In the genomic region with DNA sequence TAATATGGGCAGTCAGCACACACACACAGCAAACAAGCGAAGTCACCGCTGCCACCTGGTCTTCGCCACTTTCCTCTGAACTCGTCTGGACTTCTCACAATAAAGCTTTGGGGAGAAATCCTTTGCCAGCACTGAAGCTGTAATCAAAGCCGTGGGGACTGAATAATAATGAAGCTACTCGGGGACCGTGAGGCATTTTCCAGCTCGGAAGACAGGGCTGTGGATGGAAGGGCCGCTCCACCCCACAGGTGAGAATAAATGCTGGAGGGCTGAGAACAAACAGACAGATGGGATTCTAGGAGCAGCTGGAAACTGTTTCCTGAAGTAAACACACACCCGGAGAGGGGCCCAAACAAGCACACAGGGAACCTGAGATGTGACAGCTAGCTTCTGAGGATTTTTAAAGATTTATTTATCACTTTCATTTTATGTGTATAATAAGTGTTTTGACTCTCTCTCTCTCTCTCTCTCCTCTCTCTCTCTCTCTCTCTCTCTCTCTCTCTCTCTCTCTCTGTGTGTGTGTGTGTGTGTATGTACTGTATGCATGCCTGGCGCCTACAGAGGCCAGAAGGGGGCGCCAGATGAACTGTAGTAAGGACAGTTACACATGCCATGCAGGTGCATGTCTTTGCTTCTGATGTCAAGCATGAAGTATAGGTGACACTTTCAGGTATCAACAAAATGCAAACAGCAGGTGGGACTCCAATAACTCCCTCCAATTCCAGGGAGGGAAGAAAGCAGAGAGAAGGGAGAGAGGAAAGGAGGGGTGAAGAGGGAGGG, we compare ENCODE assay signal across 16 mouse cellular contexts. TPM values are rescaled to one million over a fixed set of nuclear protein-coding genes. Genes with fewer than 3 reads are reported as not detected.
DNase-seq lines count a peak whose midpoint lies in the region; ATAC-seq and TF ChIP-seq lines count a peak whose summit lies in the region.
"Had no signal": no experiment of that assay in that cellular context is flagged by ENCODE, and none has a peak within 500 bp of the region (broad histone marks: within the 10 kb centered on the region; RNA-seq: fewer than 3 reads in every experiment).

No protein-coding gene starts in this region.

- no peak for TF ChIP-seq EP300 in MEL (IDR thresholded peaks at IDR 0.05; ENCODE audit: low read depth in 1 of 2, low read length in 2 of 2)

- 0 out of 2 replicates have a peak, but pooled peaks have one; percentile 29 for ATAC-seq in forebrain, embryonic 15.5 days (replicated peaks)
- ATAC-seq in forebrain, embryonic 12.5 days (ENCODE audit: low FRiP score), result no peak
- no peak for ATAC-seq in liver, embryonic 12.5 days
- no peak for ATAC-seq in megakaryocyte-erythroid progenitor cell, adult 5-6 weeks (replicated peaks; ENCODE audit: low FRiP score, low TSS enrichment, poor library complexity, severe bottlenecking)

- H3K79me2 ChIP-seq in liver, adult 2 months (ENCODE audit: control insufficient read depth, insufficient read depth, low read length), result peaks cover 3% of the 10 kb centered on the region; the same call in 1 of the 2 replicates
- no peaks in the 10 kb centered on the region for H3K79me2 ChIP-seq in MEL (ENCODE audit: control insufficient read depth, insufficient read depth, low read length, poor library complexity)

- no peaks in the 10 kb centered on the region for H3K27me3 ChIP-seq in forebrain, embryonic 15.5 days
- no peaks in the 10 kb centered on the region for H3K27me3 ChIP-seq in forebrain, embryonic 12.5 days
- H3K27me3 ChIP-seq in liver, adult 2 months (ENCODE audit: control insufficient read depth, insufficient read depth, low read length), result no peaks in the 10 kb centered on the region
- no peaks in the 10 kb centered on the region for H3K27me3 ChIP-seq in liver, embryonic 12.5 days (replicated peaks)
- no peaks in the 10 kb centered on the region for H3K27me3 ChIP-seq in MEL (ENCODE audit: control insufficient read depth in 1 of 2, insufficient read depth in 2 of 2, low read length in 2 of 2)
- H3K27me3 ChIP-seq: embryonic facial prominence, embryonic 15.5 days; heart, embryonic 12.5 days had no signal

- no peak overlapping the region for H3K27ac ChIP-seq in forebrain, embryonic 15.5 days (replicated peaks)
- H3K27ac ChIP-seq in forebrain, embryonic 12.5 days, result no peak overlapping the region
- H3K27ac ChIP-seq in liver, adult 2 months (replicated peaks; ENCODE audit: insufficient read depth, low read depth, low read length), result no peak overlapping the region
- H3K27ac ChIP-seq in liver, embryonic 12.5 days, result no peak overlapping the region
- no peak overlapping the region for H3K27ac ChIP-seq in MEL (ENCODE audit: control insufficient read depth, low read depth, low read length)
- H3K27ac ChIP-seq: embryonic facial prominence, embryonic 15.5 days had no signal

- no peak for DNase-seq in liver, adult 2 months (ENCODE audit: extremely low read depth, low read depth, low spot score)
- DNase-seq in A20 (ENCODE audit: low read depth, low spot score), result peak; percentile 66
- DNase-seq in MEL (ENCODE audit: low read depth, low spot score), result peak; percentile 40
- DNase-seq in urinary bladder, postnatal 36 days (ENCODE audit: low spot score in 2 of 2), result no peak
- DNase-seq: adrenal gland, postnatal 10 days; kidney, adult 8-10 months; thymus, adult 18-20 months had no signal

- no peak overlapping the region for H3K9ac ChIP-seq in forebrain, embryonic 15.5 days (replicated peaks)
- no peak overlapping the region for H3K9ac ChIP-seq in forebrain, embryonic 12.5 days
- H3K9ac ChIP-seq in liver, adult 2 months (ENCODE audit: low read depth, low read length), result no peak overlapping the region
- no peak overlapping the region for H3K9ac ChIP-seq in liver, embryonic 12.5 days
- H3K9ac ChIP-seq in MEL (ENCODE audit: control insufficient read depth, low read depth, low read length, poor library complexity, severe bottlenecking), result no peak overlapping the region
- H3K9ac ChIP-seq: embryonic facial prominence, embryonic 15.5 days; heart, embryonic 12.5 days had no signal

- 0 out of 2 replicates have a peak overlapping the region, but pooled peaks have one; percentile 15 for H3K4me2 ChIP-seq in forebrain, embryonic 15.5 days (replicated peaks)
- H3K4me2 ChIP-seq in forebrain, embryonic 12.5 days, result no peak overlapping the region
- H3K4me2 ChIP-seq in liver, embryonic 12.5 days, result no peak overlapping the region
- H3K4me2 ChIP-seq: embryonic facial prominence, embryonic 15.5 days; heart, embryonic 12.5 days had no signal

- no peaks in the 10 kb centered on the region for H3K36me3 ChIP-seq in forebrain, embryonic 15.5 days
- no peaks in the 10 kb centered on the region for H3K36me3 ChIP-seq in forebrain, embryonic 12.5 days (replicated peaks)
- H3K36me3 ChIP-seq in liver, adult 2 months (ENCODE audit: control insufficient read depth, insufficient read depth, low read length), result peaks cover 7% of the 10 kb centered on the region; the same call in 1 of the 2 replicates
- H3K36me3 ChIP-seq in liver, embryonic 12.5 days, result no peaks in the 10 kb centered on the region
- H3K36me3 ChIP-seq in MEL (ENCODE audit: control insufficient read depth in 1 of 2, insufficient read depth in 2 of 2, low read length in 2 of 2), result no peaks in the 10 kb centered on the region
- H3K36me3 ChIP-seq: embryonic facial prominence, embryonic 15.5 days; heart, embryonic 12.5 days; hindbrain, embryonic 10.5 days had no signal

- no peaks in the 10 kb centered on the region for H3K9me3 ChIP-seq in forebrain, embryonic 15.5 days
- no peaks in the 10 kb centered on the region for H3K9me3 ChIP-seq in forebrain, embryonic 12.5 days
- H3K9me3 ChIP-seq in liver, embryonic 12.5 days (replicated peaks), result 0 out of 2 replicates have a peak, but pooled peaks cover 4% of the 10 kb centered on the region
- H3K9me3 ChIP-seq in MEL (replicated peaks; ENCODE audit: insufficient read depth, low read length), result no peaks in the 10 kb centered on the region
- H3K9me3 ChIP-seq: embryonic facial prominence, embryonic 15.5 days; heart, embryonic 12.5 days had no signal

- TF ChIP-seq CTCF in liver, adult 2 months (IDR thresholded peaks at IDR 0.05; ENCODE audit: low read depth, low read length), result peak; percentile 46; the same call in 1 of the 2 replicates
- peak; percentile 19 to 58 (median 43); a peak in 4 of 6 replicates for TF ChIP-seq CTCF in MEL (IDR thresholded peaks at IDR 0.05 in 2 of 3, conservative IDR thresholded peaks at IDR 0.05 in 1 of 3; ENCODE audit: control insufficient read depth in 1 of 3, insufficient read depth in 1 of 3, low read depth in 2 of 3, low read length in 3 of 3, poor library complexity in 1 of 3, severe bottlenecking in 1 of 3)

- 35% methylated on average over 12 of the region's 12 CpGs for WGBS in forebrain, embryonic 15.5 days
- WGBS in forebrain, embryonic 12.5 days, result 54% methylated on average over 12 of the region's 12 CpGs
- 80% methylated on average over 12 of the region's 12 CpGs for WGBS in liver, adult 2 months
- 63% methylated on average over 12 of the region's 12 CpGs for WGBS in liver, embryonic 12.5 days (ENCODE audit: insufficient replicate concordance)

- TF ChIP-seq RAD21 in MEL (IDR thresholded peaks at IDR 0.05; ENCODE audit: low read depth, low read length), result peak; percentile 26

- peaks cover 21% of the 10 kb centered on the region for H3K4me1 ChIP-seq in forebrain, embryonic 15.5 days
- H3K4me1 ChIP-seq in forebrain, embryonic 12.5 days, result peaks cover 21% of the 10 kb centered on the region
- no peaks in the 10 kb centered on the region for H3K4me1 ChIP-seq in liver, adult 2 months (ENCODE audit: control insufficient read depth, insufficient read depth, low read length)
- no peaks in the 10 kb centered on the region for H3K4me1 ChIP-seq in liver, embryonic 12.5 days
- H3K4me1 ChIP-seq in MEL (ENCODE audit: control insufficient read depth in 1 of 2, insufficient read depth in 2 of 2, low read length in 2 of 2), result no peaks in the 10 kb centered on the region
- H3K4me1 ChIP-seq: heart, embryonic 12.5 days had no signal

- no peak for TF ChIP-seq POLR2A in liver, adult 2 months (IDR thresholded peaks at IDR 0.05; ENCODE audit: extremely low read depth, insufficient read depth, low read length)
- no peak for TF ChIP-seq POLR2A in MEL (IDR thresholded peaks at IDR 0.05; ENCODE audit: control insufficient read depth in 1 of 2, insufficient read depth in 1 of 2, low read depth in 1 of 2, low read length in 2 of 2, poor library complexity in 1 of 2)

- H3K4me3 ChIP-seq in forebrain, embryonic 15.5 days, result no peak overlapping the region
- H3K4me3 ChIP-seq in forebrain, embryonic 12.5 days (replicated peaks), result no peak overlapping the region
- no peak overlapping the region for H3K4me3 ChIP-seq in liver, adult 2 months (ENCODE audit: insufficient read depth, low read depth, low read length)
- H3K4me3 ChIP-seq in liver, embryonic 12.5 days, result no peak overlapping the region
- H3K4me3 ChIP-seq in MEL (ENCODE audit: control insufficient read depth in 1 of 2, insufficient read depth in 1 of 2, low read depth in 2 of 2, low read length in 2 of 2), result no peak overlapping the region
- H3K4me3 ChIP-seq: embryonic facial prominence, embryonic 15.5 days; heart, embryonic 12.5 days; hindbrain, embryonic 10.5 days; megakaryocyte, embryonic 14.5 days; myocyte had no signal

TF ChIP-seq in MEL, 35 proteins besides CTCF, POLR2A, EP300 and RAD21:
- TF ChIP-seq HCFC1 (IDR thresholded peaks at IDR 0.05; ENCODE audit: low read depth, low read length) (no peak), SMC3 (IDR thresholded peaks at IDR 0.05; ENCODE audit: low read depth, low read length) (peak; percentile 39), MAZ (IDR thresholded peaks at IDR 0.05; ENCODE audit: low read depth, low read length) (no peak), MYB (IDR thresholded peaks at IDR 0.05; ENCODE audit: low read depth, low read length) (no peak), MYC (IDR thresholded peaks at IDR 0.05; ENCODE audit: low read depth, low read length) (no peak)
TF ChIP-seq in MEL: peak in this region for 1.

RNA-seq across cellular contexts. Expression of gene Ankrd33b, which starts 46.7 kb away (rescaled TPM):
- 0.43 and 0.60 TPM in 2 replicates for polyA plus RNA-seq in forebrain, embryonic 15.5 days (2015; fragmentation: Nextera tagmentation; extraction: Ambion mirVana)
- polyA plus RNA-seq in forebrain, embryonic 12.5 days (2016; fragmentation: Nextera tagmentation; extraction: Ambion mirVana), result 0.60 and 0.70 TPM in 2 replicates
- 13.1 and 14.4 TPM in 2 replicates for total RNA-seq in liver, adult 2 months (2014; rRNA removed)
- 9.1 and 14.1 TPM in 2 replicates for polyA plus RNA-seq in liver, adult 2 months (2012; rRNA removed)
- polyA plus RNA-seq in liver, embryonic 12.5 days (2016; fragmentation: Nextera tagmentation; extraction: Ambion mirVana), result 0.50 and 0.60 TPM in 2 replicates
- 12.0 and 16.1 TPM in 2 replicates for total RNA-seq in MEL (2012; rRNA removed)
- polyA plus RNA-seq in MEL (2012; ENCODE audit: insufficient read depth in 1 of 2, insufficient read length in 2 of 2, low read depth in 1 of 2, low replicate concordance in 2 of 2, missing spikeins in 1 of 2), result 10 to 100 TPM in 1 of 2 experiments, not detected in 1; 11.1 TPM
- 1.6 TPM in 1 of 2 replicates, not detected in the other for total RNA-seq in megakaryocyte-erythroid progenitor cell, adult 5-6 weeks (2014; fragmentation: Nextera tagmentation)
- total RNA-seq in megakaryocyte-erythroid progenitor cell, adult 5-6 weeks (2017), result not detected in 2 replicates

Comparison
In these comparisons a context has a peak if more than half of its experiments do, and no peak if none do; other contexts are left out.
1. DNase-seq: peak in A20 (single experiment) and MEL (single experiment); none in liver, adult 2 months (single experiment) and urinary bladder, postnatal 36 days (0 of 2).